Mouse (Mus musculus) ES-Bruce4 (cell line): ENCODE results near the gene Gstm1.

Experiments used
- CTCF ChIP-seq: IDR thresholded peaks from one replicate; pipeline ENCODE4 v1.8.1; 2011; ENCODE audit warnings: low read depth, low read length
- EP300 ChIP-seq: IDR thresholded peaks from 2 replicates; pipeline ENCODE4 v1.6.1; 2011; ENCODE audit warnings: low read depth, low read length; ENCODE audit not compliant: insufficient read depth
- POLR2A ChIP-seq: IDR thresholded peaks from one replicate; pipeline ENCODE4 v1.8.1; 2011; ENCODE audit warnings: low read length; ENCODE audit not compliant: insufficient read depth

DNA sequence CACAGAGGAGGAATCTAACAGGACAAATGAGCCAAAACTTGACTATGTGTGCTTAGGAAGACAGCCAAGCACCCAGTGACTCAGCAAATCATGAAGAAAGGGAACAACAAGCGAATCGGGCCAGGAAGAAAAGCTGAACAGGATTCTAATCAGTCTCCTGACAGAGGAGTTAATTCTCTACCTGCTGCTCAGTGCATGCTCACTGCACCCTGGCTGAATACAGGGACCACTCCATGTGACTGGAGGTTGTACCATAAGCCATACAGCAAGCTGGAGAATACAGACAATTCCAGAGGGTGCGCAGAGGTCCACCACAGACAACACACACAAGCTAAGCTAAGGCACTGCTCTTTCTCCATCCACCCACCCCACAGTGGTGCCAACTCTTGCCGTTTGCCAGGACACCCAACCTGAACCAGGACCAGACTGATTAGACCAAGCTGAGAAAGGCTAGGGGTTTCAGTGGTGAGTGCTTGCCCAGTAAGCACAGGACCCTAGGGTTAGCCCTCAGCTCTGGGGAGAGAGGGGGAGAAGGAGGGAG, 4.4 kb downstream of the Gstm1 start:
- no peak for TF ChIP-seq POLR2A
- no peak for TF ChIP-seq CTCF
- TF ChIP-seq EP300: no peak
